Mouse (Mus musculus): ENCODE measurements around the gene 9030612E09Rik. TPM values are rescaled to one million over a fixed set of nuclear protein-coding genes. Genes with fewer than 3 reads are reported as not detected.

Gene 9030612E09Rik
- polyA plus RNA-seq, 2 experiments, result not detected

DNA sequence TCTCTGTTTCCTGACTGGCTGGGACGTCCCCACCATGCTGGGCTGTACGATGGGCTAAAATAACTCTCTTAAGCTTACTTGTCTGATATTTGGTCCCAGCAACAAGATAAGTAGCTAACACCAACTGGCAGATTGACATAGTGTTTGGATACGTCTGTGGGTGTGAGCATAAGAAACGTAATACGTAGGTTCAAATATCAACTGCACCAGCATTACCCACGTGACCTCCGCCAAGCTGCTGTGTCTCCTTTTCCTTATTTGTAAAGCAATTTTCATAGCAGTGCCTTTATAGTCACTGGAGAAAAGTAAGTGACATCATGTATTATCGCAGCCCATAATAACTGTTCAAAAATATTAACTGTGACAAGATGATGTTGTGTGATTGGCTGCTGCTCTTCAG lies 21.9 kb upstream of the 9030612E09Rik start:
- WGBS (ENCODE audit: insufficient replicate concordance), result 68% methylated on average over 8 of the region's 8 CpGs
- ATAC-seq (ENCODE audit: insufficient read depth), result no peak

GRCm38 (mm10) chr10:43155046-43155560 lies 19.4 kb upstream of the 9030612E09Rik start:
- no peak overlapping the region for H3K4me2 ChIP-seq (ENCODE audit: low read depth)
- no peak overlapping the region for H3K4me3 ChIP-seq (ENCODE audit: insufficient read depth in 1 of 2, low read depth in 2 of 2, low read length in 2 of 2)
- no peak overlapping the region for H3K27ac ChIP-seq
- 41% methylated on average over 12 of the region's 12 CpGs for WGBS (ENCODE audit: insufficient replicate concordance)
- H3K4me1 ChIP-seq (replicated peaks; ENCODE audit: control insufficient read depth in 2 of 2, insufficient read depth in 2 of 2, low read length in 1 of 2), result no peaks in the 10 kb centered on the region; a peak in 1 of 4 replicates
- TF ChIP-seq CTCF (IDR thresholded peaks at IDR 0.05; ENCODE audit: low read depth), result no peak
- no peak for TF ChIP-seq EP300 (IDR thresholded peaks at IDR 0.05; ENCODE audit: low read depth)
- no peaks in the 10 kb centered on the region for H3K27me3 ChIP-seq (ENCODE audit: control insufficient read depth, insufficient read depth, low read length)
- H3K9ac ChIP-seq (replicated peaks), result no peak overlapping the region
- H3K9me3 ChIP-seq (ENCODE audit: control insufficient read depth, low read length), result no peaks in the 10 kb centered on the region
- H3K36me3 ChIP-seq (replicated peaks; ENCODE audit: control insufficient read depth, insufficient read depth, low read depth), result no peaks in the 10 kb centered on the region
- ATAC-seq (ENCODE audit: insufficient read depth) (no peak), DNase-seq (ENCODE audit: low read depth in 3 of 3, low spot score in 3 of 3) (no peak)

More for the DNA sequence above, 21.9 kb upstream of the 9030612E09Rik start:
- TF ChIP-seq EP300 (IDR thresholded peaks at IDR 0.05; ENCODE audit: low read depth), result no peak
- no peak for TF ChIP-seq CTCF (IDR thresholded peaks at IDR 0.05; ENCODE audit: low read depth)
- no peaks in the 10 kb centered on the region for H3K27me3 ChIP-seq (ENCODE audit: control insufficient read depth, insufficient read depth, low read length)
- no peak overlapping the region for H3K9ac ChIP-seq (replicated peaks)
- H3K9me3 ChIP-seq (ENCODE audit: control insufficient read depth, low read length), result no peaks in the 10 kb centered on the region
- H3K4me2 ChIP-seq (ENCODE audit: low read depth), result no peak overlapping the region
- no peaks in the 10 kb centered on the region for H3K36me3 ChIP-seq (replicated peaks; ENCODE audit: control insufficient read depth, insufficient read depth, low read depth)
- no peaks in the 10 kb centered on the region; a peak in 1 of 4 replicates for H3K4me1 ChIP-seq (replicated peaks; ENCODE audit: control insufficient read depth in 2 of 2, insufficient read depth in 2 of 2, low read length in 1 of 2)
- no peak overlapping the region for H3K4me3 ChIP-seq (ENCODE audit: insufficient read depth in 1 of 2, low read depth in 2 of 2, low read length in 2 of 2)
- no peak for DNase-seq (ENCODE audit: low read depth in 3 of 3, low spot score in 3 of 3)
- no peak overlapping the region for H3K27ac ChIP-seq

DNA sequence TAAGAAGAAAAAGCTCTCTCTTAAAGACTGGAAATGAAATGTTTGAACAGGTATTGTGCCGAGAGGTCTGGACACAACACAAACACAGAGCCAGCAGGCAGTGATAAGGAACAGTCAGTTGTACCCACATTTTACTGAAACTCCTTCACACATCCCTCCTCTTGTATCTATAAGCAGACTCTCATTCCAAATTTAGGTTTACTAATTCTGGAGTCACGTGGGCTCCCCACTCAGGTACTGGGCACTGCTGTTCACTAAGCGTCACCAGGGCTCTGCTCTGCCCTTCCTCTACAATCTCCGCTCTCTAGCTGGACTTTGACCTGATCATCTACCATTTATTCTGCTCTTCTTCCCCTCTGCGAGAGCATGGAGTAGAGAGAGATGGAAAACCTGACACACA lies 15.6 kb upstream of the 9030612E09Rik start:
- Histone ChIP-seq H3K27me3 (ENCODE audit: control insufficient read depth, insufficient read depth, low read length) (no peaks in the 10 kb centered on the region), H3K9ac (replicated peaks) (no peak overlapping the region), H3K4me1 (replicated peaks; ENCODE audit: control insufficient read depth in 2 of 2, insufficient read depth in 2 of 2, low read length in 1 of 2) (no peaks in the 10 kb centered on the region; a peak in 1 of 4 replicates), H3K9me3 (ENCODE audit: control insufficient read depth, low read length) (no peaks in the 10 kb centered on the region), H3K27ac (no peak overlapping the region), H3K4me2 (ENCODE audit: low read depth) (no peak overlapping the region), H3K4me3 (ENCODE audit: insufficient read depth in 1 of 2, low read depth in 2 of 2, low read length in 2 of 2) (no peak overlapping the region), H3K36me3 (replicated peaks; ENCODE audit: control insufficient read depth, insufficient read depth, low read depth) (no peaks in the 10 kb centered on the region)
- WGBS (ENCODE audit: insufficient replicate concordance), result 54% methylated on average over 5 of the region's 5 CpGs
- no peak for DNase-seq (ENCODE audit: low read depth in 3 of 3, low spot score in 3 of 3)
- TF ChIP-seq EP300 (IDR thresholded peaks at IDR 0.05; ENCODE audit: low read depth) (no peak), CTCF (IDR thresholded peaks at IDR 0.05; ENCODE audit: low read depth) (no peak)
- ATAC-seq (ENCODE audit: insufficient read depth), result no peak

DNA sequence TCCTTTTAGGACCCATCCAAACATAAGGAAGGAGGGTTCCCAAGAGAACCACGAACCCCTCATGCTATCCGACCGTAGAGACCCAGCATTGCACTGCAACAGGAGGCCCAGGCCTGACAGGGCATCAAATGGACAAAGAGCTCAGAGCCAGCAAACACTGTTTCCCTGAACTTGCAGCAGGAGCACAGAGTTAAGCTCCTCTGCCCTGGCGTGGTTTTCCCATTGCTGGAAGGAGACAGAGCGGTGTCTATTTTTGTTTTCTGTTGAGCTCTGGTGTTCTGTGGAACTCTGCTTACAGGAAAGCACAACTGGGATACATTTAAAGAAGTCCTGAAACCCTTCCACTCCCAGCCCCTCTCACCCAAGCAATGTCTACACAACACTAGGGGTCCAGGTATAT lies 15.2 kb upstream of the 9030612E09Rik start:
- Histone ChIP-seq H3K4me3 (ENCODE audit: insufficient read depth in 1 of 2, low read depth in 2 of 2, low read length in 2 of 2) (no peak overlapping the region), H3K36me3 (replicated peaks; ENCODE audit: control insufficient read depth, insufficient read depth, low read depth) (no peaks in the 10 kb centered on the region), H3K4me1 (replicated peaks; ENCODE audit: control insufficient read depth in 2 of 2, insufficient read depth in 2 of 2, low read length in 1 of 2) (no peaks in the 10 kb centered on the region; a peak in 1 of 4 replicates), H3K9me3 (ENCODE audit: control insufficient read depth, low read length) (no peaks in the 10 kb centered on the region), H3K9ac (replicated peaks) (no peak overlapping the region), H3K4me2 (ENCODE audit: low read depth) (no peak overlapping the region), H3K27ac (no peak overlapping the region), H3K27me3 (ENCODE audit: control insufficient read depth, insufficient read depth, low read length) (no peaks in the 10 kb centered on the region)
- WGBS (ENCODE audit: insufficient replicate concordance), result 69% methylated on average over 5 of the region's 5 CpGs
- TF ChIP-seq EP300 (IDR thresholded peaks at IDR 0.05; ENCODE audit: low read depth) (no peak), CTCF (IDR thresholded peaks at IDR 0.05; ENCODE audit: low read depth) (no peak)
- no peak for DNase-seq (ENCODE audit: low read depth in 3 of 3, low spot score in 3 of 3)
- no peak for ATAC-seq (ENCODE audit: insufficient read depth)

- ATAC-seq (ENCODE audit: insufficient read depth) (no peak), DNase-seq (ENCODE audit: low read depth in 3 of 3, low spot score in 3 of 3) (no peak)
- H3K36me3 ChIP-seq (replicated peaks; ENCODE audit: control insufficient read depth, insufficient read depth, low read depth), result no peaks in the 10 kb centered on the region
- no peak overlapping the region for H3K4me2 ChIP-seq (ENCODE audit: low read depth)
- no peak overlapping the region for H3K27ac ChIP-seq
- no peak overlapping the region for H3K4me3 ChIP-seq (ENCODE audit: insufficient read depth in 1 of 2, low read depth in 2 of 2, low read length in 2 of 2)
- no peaks in the 10 kb centered on the region for H3K4me1 ChIP-seq (replicated peaks; ENCODE audit: control insufficient read depth in 2 of 2, insufficient read depth in 2 of 2, low read length in 1 of 2)
- no peaks in the 10 kb centered on the region for H3K27me3 ChIP-seq (ENCODE audit: control insufficient read depth, insufficient read depth, low read length)
- WGBS (ENCODE audit: insufficient replicate concordance), result 77% methylated on average over 12 of the region's 12 CpGs
- no peak overlapping the region for H3K9ac ChIP-seq (replicated peaks)
- no peaks in the 10 kb centered on the region for H3K9me3 ChIP-seq (ENCODE audit: control insufficient read depth, low read length)
- TF ChIP-seq EP300 (IDR thresholded peaks at IDR 0.05; ENCODE audit: low read depth) (no peak), CTCF (IDR thresholded peaks at IDR 0.05; ENCODE audit: low read depth) (no peak)
Observed at GRCm38 (mm10) chr10:43162318-43162717, 12.2 kb upstream of the 9030612E09Rik start.

Measured in liver, embryonic 14.5 days (tissue).